Mouse (Mus musculus): ENCODE data around the gene Scarb1.

DNA sequence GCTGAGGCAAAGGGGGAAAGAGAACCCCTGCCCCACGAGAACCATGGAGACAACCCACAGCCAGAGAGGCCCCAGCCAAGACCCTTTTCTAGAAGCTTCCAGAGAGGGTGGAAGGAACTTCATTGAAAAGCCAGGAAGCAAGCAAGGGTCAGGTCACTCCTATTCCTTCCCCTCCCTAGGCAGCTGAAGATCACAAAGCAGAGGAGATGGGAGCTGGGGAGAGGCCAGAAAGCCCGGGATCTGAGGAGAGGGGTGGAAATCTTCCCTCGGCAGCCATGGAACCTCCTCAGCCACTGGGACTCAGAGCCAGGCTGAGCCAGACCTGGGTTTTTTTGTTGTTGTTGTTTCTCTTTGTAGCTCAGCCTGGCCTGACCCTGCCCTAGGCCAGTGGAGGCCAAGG is 9.8 kb downstream of the Scarb1 start:
- TF ChIP-seq GATA1 (IDR thresholded peaks at IDR 0.05; ENCODE audit: low read length) (no peak), TAL1 (IDR thresholded peaks at IDR 0.05; ENCODE audit: low read length) (no peak)
